Mouse (Mus musculus) right cerebral cortex, postnatal 25 days (tissue): ENCODE measurements around the gene Sult2a5.

Experiments used
- DNase-seq: peaks from one replicate; pipeline ENCODE4 v3.0.0; 2022

The Sult2a5 gene

DNA sequence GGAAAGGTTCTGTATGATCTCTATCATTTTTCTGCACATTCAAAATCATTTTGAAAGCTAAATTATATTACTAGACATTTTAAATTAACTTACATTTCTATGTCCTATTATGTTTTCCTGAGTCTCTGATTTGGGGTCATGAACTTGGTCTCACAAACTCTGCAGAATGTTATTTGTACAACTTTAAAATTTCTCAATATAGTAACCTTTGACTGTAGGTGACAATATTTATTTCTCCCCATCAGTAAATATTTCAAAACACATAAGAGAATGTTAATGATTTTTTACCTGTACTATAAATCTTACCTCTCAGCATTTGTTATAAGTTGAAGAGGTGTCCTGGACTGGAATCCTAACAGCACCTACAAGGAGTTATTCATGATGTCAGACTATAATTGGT lies at the start of gene Sult2a5:
Gene Sult2a5, plus strand, starts transcription at position 301 of the 400 bp plus-strand sequence.
- no peak for DNase-seq
